Mouse (Mus musculus) liver, adult 2 months (tissue): ENCODE results near the gene Tmem209. TPM values are rescaled to one million over a fixed set of nuclear protein-coding genes. Genes with fewer than 3 reads are reported as not detected.

ENCODE experiments used
- DNase-seq: peaks from one replicate; pipeline ENCODE4 v3.0.0-alpha.2; 2011; ENCODE audit warnings: low read depth, low spot score; ENCODE audit errors: extremely low read depth
- H3K27ac ChIP-seq: fragments of 200-500 bp; replicated peaks from 2 replicates; pipeline ENCODE4 v1.5.1; 2012; ENCODE audit warnings: low read depth, mild to moderate bottlenecking, control low read depth, inconsistent platforms, low read length; ENCODE audit not compliant: insufficient read depth
- H3K27me3 ChIP-seq: fragments of 200-500 bp; 2 replicates; pipeline ENCODE4 v1.6.1; 2012; ENCODE audit warnings: mild to moderate bottlenecking, moderate library complexity, low read length, inconsistent platforms; ENCODE audit not compliant: control insufficient read depth, insufficient read depth
- H3K36me3 ChIP-seq: fragments of 200-500 bp; 2 replicates; pipeline ENCODE4 v1.6.1; 2012; ENCODE audit warnings: low read length, inconsistent platforms; ENCODE audit not compliant: control insufficient read depth, insufficient read depth
- H3K4me1 ChIP-seq: fragments of 200-500 bp; 2 replicates; pipeline ENCODE4 v1.6.1; 2011; ENCODE audit warnings: low read length; ENCODE audit not compliant: control insufficient read depth, insufficient read depth
- H3K4me3 ChIP-seq: fragments of 200-500 bp; 2 replicates; pipeline ENCODE4 v1.5.1; 2011; ENCODE audit warnings: low read depth, mild to moderate bottlenecking, control low read depth, low read length, moderate library complexity; ENCODE audit not compliant: insufficient read depth
- H3K79me2 ChIP-seq: fragments of 200-500 bp; 2 replicates; pipeline ENCODE4 v1.6.1; 2012; ENCODE audit warnings: inconsistent platforms, mild to moderate bottlenecking, low read length, moderate library complexity; ENCODE audit not compliant: control insufficient read depth, insufficient read depth
- H3K9ac ChIP-seq: fragments of 200-500 bp; 2 replicates; pipeline ENCODE4 v1.6.1; 2012; ENCODE audit warnings: low read depth, mild to moderate bottlenecking, control low read depth, inconsistent platforms, low read length
- CTCF ChIP-seq: fragments of 200-500 bp; IDR thresholded peaks from 2 replicates; pipeline ENCODE4 v1.5.1; 2011; ENCODE audit warnings: low read depth, low read length, control low read depth
- POLR2A ChIP-seq: fragments of 200-500 bp; IDR thresholded peaks from 2 replicates; pipeline ENCODE4 v1.6.1; 2011; ENCODE audit warnings: low read length, control low read depth; ENCODE audit not compliant: insufficient read depth; ENCODE audit errors: extremely low read depth
- WGBS: fragments of 180-500 bp; shearing (Covaris S2); methylation state at CpG from one replicate; pipeline ENCODE4 v1.1.7; 2018; 5-methylcytosine and 5-hydroxymethylcytosine counted together
- polyA plus RNA-seq: library from polyadenylated mRNA; depleted of rRNA; stranded (reverse); fragments of >200 nt; gene quantifications from 2 replicates; pipeline ENCODE4 v1.2.3, GENCODE M21; 2012
- total RNA-seq: library from RNA; depleted of rRNA; stranded (reverse); fragments of >200 nt; gene quantifications from 2 replicates; pipeline ENCODE4 v1.2.3, GENCODE M21; 2014

Gene Tmem209
- total and polyA plus RNA-seq, 2 experiments = 9.2 to 23.5 TPM

DNA sequence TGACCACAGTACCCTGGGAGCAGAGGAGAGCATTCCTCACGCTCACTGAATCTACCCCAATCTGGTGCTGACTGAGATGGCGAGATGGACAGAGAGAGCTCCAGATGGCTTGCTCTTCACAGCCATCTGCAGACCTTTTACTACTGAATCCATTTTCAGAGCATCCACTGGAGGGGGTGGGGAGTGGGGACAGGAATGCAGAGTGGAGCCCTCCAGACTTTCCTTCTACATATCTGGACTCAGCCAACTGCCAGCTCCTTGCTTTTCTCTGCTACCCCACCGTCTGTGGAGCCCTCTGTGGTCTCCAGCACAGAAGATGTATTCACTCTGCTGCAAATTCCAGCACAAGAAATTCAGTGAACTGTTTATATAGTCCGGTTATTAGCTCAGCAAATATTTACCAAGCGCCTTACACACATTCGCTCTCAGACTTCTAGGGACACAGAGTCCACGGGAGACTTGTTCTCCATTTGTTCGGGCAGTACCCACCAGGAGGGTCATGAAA is 32.3 kb downstream of the Tmem209 start:
- WGBS = 35% methylated on average over 8 of the region's 8 CpGs
- TF ChIP-seq POLR2A (no peak), CTCF (no peak)
- H3K36me3 ChIP-seq = peaks cover 8% of the 10 kb centered on the region; the same call in 1 of the 2 replicates

DNA sequence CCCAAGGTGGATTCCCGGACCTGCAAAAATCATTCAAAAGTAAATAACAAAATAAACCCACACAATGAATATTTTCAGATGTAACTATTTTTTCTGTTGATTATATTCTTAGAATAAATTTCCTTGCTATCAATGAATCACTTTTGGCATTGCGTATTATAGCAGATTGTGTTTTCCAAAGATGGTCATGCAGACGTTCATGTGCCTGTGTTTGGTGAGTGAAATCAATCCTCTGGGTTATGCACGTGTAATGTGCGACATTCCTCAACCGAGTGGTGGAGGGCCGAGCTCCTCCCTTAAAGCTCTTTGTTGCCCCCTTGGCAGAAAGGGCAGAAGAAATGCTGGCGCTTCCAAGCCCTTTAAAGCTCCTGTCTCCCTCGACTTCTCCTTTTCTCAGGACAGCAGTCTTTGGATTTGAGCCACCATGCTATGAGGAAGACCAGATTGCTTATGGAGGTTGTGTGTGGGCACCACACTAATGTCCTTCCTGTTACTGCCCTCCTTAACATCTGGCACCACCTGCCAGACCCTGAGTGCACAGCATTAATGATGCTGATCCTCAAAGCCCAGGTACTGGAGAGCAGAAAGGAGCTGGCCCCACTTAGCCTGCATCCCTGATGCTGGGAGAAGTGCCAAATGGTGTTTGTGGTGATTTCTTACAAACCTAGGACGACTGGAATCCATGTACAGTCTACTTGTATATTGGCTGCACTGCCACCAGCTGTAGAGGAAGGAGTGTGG is 33.4 kb downstream of the Tmem209 start:
- WGBS = 83% methylated on average over 10 of the region's 10 CpGs
- peaks cover 12% of the 10 kb centered on the region for H3K4me1 ChIP-seq
- no peak overlapping the region for H3K27ac ChIP-seq
- H3K27me3 ChIP-seq = no peaks in the 10 kb centered on the region
- TF ChIP-seq POLR2A (no peak), CTCF (no peak)
- no peak overlapping the region for H3K9ac ChIP-seq
- peaks cover 4% of the 10 kb centered on the region; the same call in 1 of the 2 replicates for H3K36me3 ChIP-seq
- DNase-seq = no peak
- H3K79me2 ChIP-seq = no peaks in the 10 kb centered on the region
- H3K4me3 ChIP-seq = no peak overlapping the region

More for the DNA sequence above, 32.3 kb downstream of the Tmem209 start:
- Histone ChIP-seq H3K27ac (0 out of 2 replicates have a peak overlapping the region, but pooled peaks have one; percentile 20), H3K27me3 (no peaks in the 10 kb centered on the region), H3K79me2 (no peaks in the 10 kb centered on the region), H3K9ac (no peak overlapping the region), H3K4me3 (no peak overlapping the region), H3K4me1 (peaks cover 12% of the 10 kb centered on the region)
- peak; percentile 68 for DNase-seq

DNA sequence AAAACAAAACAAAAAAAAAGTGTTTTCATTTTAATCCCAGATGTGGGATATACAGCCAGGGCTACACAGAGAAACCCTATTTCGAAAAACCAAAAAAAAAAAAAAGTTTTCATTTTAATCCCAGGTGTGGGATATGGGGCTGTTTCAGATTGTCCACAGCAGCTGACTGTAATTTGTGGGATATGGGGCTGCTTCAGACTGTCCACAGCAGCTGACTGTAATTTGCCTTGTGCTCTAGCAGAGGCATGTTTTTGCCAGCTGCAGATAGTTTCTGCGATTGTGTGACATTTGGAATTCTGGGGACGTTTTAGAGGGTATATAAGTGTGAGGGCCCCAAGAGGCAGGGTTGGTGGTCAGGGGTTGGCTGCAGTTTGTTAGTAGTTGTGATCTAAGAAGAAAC is 37.9 kb downstream of the Tmem209 start:
- DNase-seq = no peak
- Histone ChIP-seq H3K79me2 (no peaks in the 10 kb centered on the region), H3K27ac (no peak overlapping the region), H3K36me3 (no peaks in the 10 kb centered on the region), H3K4me3 (no peak overlapping the region), H3K27me3 (no peaks in the 10 kb centered on the region), H3K4me1 (peaks cover 2% of the 10 kb centered on the region; the same call in 1 of the 2 replicates), H3K9ac (no peak overlapping the region)
- no peak for TF ChIP-seq POLR2A
- TF ChIP-seq CTCF = no peak
- WGBS = 87% methylated on average over 3 of the region's 3 CpGs

DNA sequence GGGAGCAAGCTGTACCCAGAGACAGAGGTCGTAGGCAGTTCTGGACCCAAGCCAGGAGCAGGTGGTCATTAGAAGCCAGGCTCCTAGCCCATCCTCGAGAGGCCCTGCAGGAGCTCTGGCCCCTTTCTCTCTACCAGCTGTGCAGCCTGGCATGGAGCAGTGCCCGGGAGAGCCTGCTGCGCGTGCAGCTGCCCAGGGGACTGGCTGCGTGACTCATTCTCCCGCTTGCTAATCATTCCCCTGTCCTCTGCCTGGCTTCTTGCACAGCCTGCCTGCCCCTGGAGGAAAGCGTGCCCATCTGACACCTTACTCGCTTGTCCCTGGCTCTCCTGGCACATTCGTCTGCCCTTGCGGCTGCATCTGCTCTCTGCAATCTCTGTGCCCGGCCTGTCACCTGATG is 40.2 kb downstream of the Tmem209 start:
- H3K27ac ChIP-seq = no peak overlapping the region
- H3K27me3 ChIP-seq = no peaks in the 10 kb centered on the region
- H3K9ac ChIP-seq = no peak overlapping the region
- no peak overlapping the region for H3K4me3 ChIP-seq
- no peak for TF ChIP-seq CTCF
- TF ChIP-seq POLR2A = no peak
- 86% methylated on average over 12 of the region's 12 CpGs for WGBS
- no peaks in the 10 kb centered on the region for H3K79me2 ChIP-seq
- H3K36me3 ChIP-seq = no peaks in the 10 kb centered on the region
- H3K4me1 ChIP-seq = peaks cover 2% of the 10 kb centered on the region; the same call in 1 of the 2 replicates
- no peak for DNase-seq

DNA sequence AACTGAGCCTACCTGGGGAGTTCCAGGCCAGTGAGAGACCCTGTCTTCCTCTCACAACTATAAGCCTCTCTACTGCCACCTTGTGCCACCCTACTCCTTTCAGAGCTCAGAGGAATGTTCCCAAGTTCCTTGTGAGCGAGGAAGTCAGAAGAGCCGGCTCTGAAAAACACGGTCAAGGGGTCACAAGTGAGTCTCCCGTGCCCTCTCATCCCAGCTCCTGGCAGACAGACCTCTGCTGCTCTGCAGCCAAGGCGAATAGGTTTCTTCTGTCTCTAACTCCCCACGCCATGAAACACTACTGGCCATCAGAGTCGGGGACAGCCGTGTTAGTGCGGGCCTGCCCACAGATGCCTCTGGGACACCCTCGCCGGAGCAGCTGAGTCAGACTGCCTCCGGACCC is 40.9 kb downstream of the Tmem209 start:
- no peaks in the 10 kb centered on the region for H3K27me3 ChIP-seq
- no peaks in the 10 kb centered on the region for H3K79me2 ChIP-seq
- H3K36me3 ChIP-seq = no peaks in the 10 kb centered on the region
- TF ChIP-seq POLR2A (no peak), CTCF (0 out of 2 replicates have a peak, but pooled peaks have one; percentile 3)
- peak; percentile 29 for DNase-seq
- H3K9ac ChIP-seq = no peak overlapping the region
- H3K4me3 ChIP-seq = no peak overlapping the region
- peaks cover 2% of the 10 kb centered on the region; the same call in 1 of the 2 replicates for H3K4me1 ChIP-seq
- 78% methylated on average over 12 of the region's 12 CpGs for WGBS
- no peak overlapping the region for H3K27ac ChIP-seq

DNA sequence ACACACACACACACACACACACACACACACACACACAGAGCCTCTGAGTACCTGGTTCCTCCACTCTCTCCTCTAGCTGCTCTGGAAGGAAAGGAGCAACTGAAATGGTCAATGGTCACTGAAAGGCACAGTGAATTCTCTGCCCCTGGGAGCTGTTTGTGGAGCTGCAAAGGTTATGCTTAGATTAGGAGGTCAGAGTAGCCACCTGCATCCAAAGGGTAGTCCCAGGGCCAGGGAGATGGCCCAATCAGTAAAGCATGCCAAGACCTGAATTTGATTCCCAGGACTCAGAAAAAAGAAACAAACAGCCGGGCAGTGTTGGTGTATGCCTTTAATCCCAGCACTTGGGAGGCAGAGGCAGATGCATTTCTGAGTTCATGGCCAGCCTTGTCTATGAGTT is 41.5 kb downstream of the Tmem209 start:
- TF ChIP-seq CTCF = no peak
- no peak for TF ChIP-seq POLR2A
- Histone ChIP-seq H3K27me3 (no peaks in the 10 kb centered on the region), H3K36me3 (no peaks in the 10 kb centered on the region), H3K9ac (no peak overlapping the region), H3K79me2 (no peaks in the 10 kb centered on the region), H3K4me1 (peaks cover 2% of the 10 kb centered on the region; the same call in 1 of the 2 replicates), H3K27ac (no peak overlapping the region), H3K4me3 (no peak overlapping the region)
- peak; percentile 71 for DNase-seq
- 23% methylated on average over 1 of the region's 1 CpGs for WGBS
